Mouse (Mus musculus) testis, adult 2 months (tissue): ENCODE results near the gene Snx29.

ENCODE experiments used
- CTCF ChIP-seq: fragments of 200-500 bp; IDR thresholded peaks from 2 replicates; pipeline ENCODE4 v1.5.1; 2012; ENCODE audit warnings: low read depth, mild to moderate bottlenecking, inconsistent platforms, low read length, moderate library complexity; ENCODE audit not compliant: control insufficient read depth, insufficient read depth, insufficient replicate concordance
- POLR2A ChIP-seq: fragments of 200-500 bp; IDR thresholded peaks from 2 replicates; pipeline ENCODE4 v1.6.1; 2012; ENCODE audit warnings: low read depth, mild to moderate bottlenecking, inconsistent platforms, low read length, moderate library complexity; ENCODE audit not compliant: control insufficient read depth

DNA sequence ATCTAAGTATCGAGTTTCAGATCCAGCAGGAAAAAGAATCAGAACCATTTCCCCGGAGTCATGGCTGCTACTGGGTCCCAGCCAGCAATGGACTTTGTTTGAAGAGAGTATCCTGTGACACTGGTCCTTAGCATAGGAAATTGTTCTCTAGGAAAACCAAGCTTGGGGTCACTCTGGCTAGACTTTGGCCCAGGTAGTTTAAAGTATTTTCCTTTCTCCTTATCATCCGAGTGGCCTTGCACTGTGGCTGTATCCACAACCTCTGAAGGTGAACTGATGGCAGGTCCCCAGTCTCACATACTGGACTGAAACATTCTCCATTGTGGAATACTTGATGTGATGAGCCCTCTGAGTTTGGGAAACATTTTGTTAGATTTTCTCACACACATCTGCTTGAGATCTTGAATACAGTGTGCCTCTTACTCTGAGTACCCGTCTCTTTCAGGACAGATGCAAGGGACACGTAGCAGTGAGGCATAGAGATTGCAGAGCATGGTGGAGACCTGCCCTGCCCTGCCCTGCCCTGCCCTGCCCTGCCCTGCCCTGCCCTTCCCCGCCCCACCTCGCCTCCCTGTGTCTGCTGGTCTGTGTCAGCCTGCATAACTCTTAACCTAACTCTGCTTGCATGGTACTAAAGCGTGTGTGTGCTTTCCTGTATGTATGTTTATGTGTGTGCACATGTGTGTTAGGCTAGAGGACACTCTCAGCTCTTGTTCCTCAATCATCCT, 104.3 kb downstream of the Snx29 start:
- no peak for TF ChIP-seq CTCF
- TF ChIP-seq POLR2A = no peak
